Mouse (Mus musculus) adrenal gland, adult 8-10 months (tissue): ENCODE measurements at regions not wholly inside any gene's neighbourhood (a gene's known extent, or its start where the extent isn't known, plus 50 kb on each side); places are given as distances from the start of the nearest gene placed in this dataset.
A peak's percentile ranks its signal among the peaks of the same experiment; 100 is the strongest.

Source experiments
- DNase-seq: peaks from one replicate; pipeline ENCODE4 v3.0.0; 2022

DNA sequence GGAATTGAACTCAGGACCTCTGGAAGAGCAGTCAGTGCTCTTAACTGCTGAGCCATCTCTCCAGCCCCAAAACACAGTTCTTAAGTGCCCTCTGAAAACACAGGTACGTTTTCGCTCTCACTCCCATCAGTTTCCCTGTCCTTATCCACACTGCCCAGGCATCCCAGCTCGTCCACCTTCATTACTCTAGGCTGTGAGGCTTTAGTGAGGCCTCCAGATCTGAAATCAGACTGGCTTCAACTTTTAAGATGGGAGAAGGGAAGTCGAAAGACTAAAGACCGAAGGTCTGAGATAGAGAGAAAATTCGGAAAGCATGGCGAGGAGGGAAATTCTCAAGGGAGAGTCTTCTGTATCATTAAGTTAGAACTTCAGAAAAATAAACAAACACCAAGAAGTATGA, 54.8 kb upstream of the Tet2 start:
- no peak for DNase-seq

GRCm38 (mm10) chr3:133600447-133601220, 55.7 kb upstream of the Tet2 start:
- peak; percentile 75 for DNase-seq

DNA sequence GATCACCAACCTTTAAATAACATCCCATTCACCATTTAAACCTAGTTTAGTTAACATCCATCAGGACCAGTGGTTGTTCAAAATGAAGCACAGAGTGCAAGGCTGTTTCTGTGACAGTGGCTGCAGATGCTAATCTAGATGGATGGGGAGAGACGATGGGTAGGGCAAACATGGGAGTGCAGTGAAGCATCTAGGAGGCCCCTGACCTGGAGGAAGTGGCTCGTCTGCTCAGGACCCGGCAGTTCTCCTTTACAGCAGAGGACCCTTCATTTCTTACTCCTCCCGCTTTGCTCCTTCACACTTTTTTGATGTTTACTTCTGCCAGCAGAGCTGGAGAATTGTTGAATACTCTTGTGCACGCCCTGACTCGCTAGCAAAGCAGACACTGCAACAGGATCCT, 60.5 kb upstream of the Tet2 start:
- no peak for DNase-seq

DNA sequence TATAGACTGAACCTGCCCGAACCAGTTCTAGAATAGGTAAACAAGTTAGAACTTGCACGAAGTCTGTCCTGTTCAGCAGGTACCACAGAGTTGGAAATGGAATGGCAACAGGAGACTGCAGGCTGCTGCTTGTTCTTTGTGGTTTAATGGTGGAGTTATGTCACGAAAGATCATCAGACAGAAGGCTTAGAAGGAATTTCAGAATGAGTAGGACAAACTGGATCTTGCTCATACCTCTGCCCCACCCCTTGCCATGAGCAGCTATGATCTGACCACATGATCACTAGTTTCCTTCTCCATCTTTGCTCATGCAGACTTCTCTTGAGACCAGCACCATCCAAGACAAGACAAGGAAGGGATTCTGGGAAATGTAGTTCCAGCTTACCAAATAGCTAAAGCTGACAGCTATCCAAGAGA, 63.9 kb upstream of the Tet2 start:
- DNase-seq = no peak

DNA sequence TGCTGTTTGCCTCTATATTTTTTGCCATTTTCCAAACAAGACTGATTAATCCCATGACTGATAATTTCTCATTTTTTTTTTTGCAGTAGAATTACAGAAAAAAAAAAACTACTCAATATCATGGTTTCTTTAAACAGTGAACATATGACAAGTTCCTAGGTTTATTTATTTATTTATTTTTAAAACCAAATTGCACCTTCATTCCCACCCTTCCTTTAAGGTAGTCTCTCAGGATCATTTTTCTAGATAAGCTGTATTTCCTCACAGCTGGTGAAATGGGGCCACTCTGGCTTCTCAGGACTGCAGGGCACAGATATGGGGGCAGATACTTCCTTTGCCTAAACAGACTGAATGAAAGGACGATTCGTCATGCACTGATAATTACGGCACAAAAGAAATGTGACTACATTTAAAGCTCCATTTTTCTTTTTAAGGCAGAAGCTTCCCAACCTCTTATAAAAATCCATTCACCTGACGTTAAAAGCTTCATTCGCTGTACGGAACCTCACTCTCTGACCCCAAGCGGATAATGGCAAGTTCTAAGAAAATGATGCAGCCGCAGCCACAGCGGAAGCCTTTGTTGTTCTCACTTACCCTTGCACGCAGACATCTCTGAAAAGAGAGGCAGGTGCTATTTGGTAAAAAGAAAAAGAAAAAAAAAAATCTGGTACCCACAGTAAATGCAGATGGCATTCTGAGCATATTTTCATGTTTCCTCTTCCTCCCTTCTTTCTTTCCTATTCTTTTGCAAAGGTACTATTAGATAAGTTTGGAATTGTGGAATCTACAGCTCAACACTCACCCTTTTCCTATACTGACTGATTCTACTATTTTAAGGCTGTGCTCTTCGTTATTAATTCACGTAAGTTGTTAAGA, 69.1 kb upstream of the Tet2 start:
- DNase-seq = no peak

- DNase-seq = no peak
These were observed 69.9 kb upstream of the Tet2 start for GRCm38 (mm10) chr3:133614712-133615426.

- no peak for DNase-seq
These were observed 72.1 kb upstream of the Tet2 start for GRCm38 (mm10) chr3:133617036-133617435.

DNA sequence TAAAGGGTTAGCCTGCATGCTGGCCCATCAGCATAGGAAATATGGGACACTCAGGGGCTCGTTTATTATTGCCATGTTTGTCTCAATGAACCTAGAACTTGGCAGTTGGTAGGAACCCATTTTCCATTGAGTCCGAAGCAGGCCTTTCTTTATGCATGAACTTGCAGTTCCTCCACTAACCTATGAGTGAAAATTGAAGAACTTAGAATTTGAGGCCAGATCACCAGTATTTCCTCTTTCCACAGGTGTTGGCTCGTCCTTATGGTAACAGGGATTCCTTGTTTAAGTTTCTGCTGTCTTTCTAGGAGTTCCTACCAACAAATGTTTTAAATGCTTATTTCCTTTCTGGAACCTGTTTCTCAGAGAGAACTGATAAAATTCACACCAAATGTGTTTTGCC, 73.6 kb upstream of the Tet2 start:
- DNase-seq = no peak

GRCm38 (mm10) chr3:133623201-133623744, 78.3 kb upstream of the Tet2 start:
- DNase-seq = peak; percentile 76

DNA sequence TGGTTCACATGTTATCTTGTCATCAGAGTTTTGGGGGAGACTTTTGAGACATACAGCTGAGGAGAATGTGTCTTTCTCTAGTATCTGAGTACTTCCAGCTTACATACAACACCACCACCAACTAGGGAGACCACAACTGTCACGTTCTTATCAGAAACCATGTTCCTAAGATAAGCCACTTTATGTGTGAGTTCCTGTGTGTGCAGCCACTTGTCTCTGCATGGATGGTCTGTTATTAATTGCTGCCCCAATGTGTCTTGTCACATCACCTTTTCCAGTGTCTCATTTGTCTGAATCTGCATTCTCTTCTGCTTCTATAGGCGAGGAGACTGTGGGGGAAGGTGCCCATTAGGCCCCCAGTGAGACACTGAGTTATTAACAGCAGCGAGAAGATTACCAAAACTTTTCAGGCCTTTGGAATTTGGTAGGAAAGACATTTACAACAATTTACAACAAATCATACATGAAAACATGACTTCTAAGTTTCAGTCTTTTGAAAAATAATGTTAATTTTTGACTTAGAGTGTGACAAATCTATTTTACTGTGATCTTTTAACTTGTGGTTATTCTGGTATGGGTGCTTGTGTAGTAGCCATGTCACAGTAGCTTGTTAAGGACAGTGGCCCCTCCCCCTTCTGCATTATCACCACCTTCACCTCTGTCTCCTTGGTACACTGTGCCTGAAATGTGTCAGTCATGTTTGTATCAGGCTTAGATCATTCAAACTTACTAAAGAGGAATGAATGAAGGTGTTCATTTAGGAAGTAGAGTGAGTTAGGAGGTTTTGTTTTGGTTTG, 79.3 kb upstream of the Tet2 start:
- no peak for DNase-seq

DNA sequence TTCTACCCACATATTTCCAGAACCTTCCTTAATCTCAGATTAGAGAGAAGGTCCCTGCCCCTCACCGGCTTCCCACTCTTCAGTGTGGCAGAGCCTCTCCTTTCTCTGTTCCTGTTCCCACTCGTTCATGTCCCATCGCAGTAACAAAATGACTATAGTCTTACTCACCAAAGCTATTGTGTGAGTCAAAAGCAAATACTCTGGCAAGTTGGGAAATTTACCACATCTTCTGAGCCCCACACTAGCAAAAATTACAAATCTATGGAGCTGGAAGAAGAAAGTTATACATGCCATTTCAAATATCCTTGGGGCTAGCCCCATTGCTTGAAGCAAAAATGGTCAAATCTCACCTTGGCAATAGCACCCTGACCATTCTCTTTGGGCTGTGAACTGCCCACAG, 80.1 kb upstream of the Tet2 start:
- DNase-seq = no peak

GRCm38 (mm10) chr3:133626442-133626841, 81.5 kb upstream of the Tet2 start:
- peak; percentile 42 for DNase-seq

GRCm38 (mm10) chr3:133627116-133627844, 82.3 kb upstream of the Tet2 start:
- DNase-seq = no peak

DNA sequence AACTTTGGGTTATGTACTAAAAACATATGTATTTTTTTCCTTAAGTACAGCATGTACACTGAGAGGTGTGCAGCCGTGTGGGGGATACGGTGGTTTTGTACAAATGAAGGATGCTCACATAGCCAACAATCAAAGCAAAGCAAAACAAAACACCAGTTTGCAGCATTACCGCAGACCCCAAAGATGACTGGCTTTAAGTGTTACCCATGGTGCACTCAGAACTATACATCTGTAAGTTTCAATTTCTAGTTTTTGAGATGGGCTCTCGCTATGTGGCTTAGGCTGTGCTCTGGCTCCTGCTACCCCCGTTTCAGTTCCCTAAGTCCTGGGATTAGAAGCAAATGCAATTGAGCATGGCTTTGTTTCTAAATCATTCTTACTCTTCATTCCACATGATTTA, 89.4 kb upstream of the Tet2 start:
- no peak for DNase-seq

- DNase-seq = no peak
These were observed 100.7 kb upstream of the Tet2 start for GRCm38 (mm10) chr3:133645604-133646003.

GRCm38 (mm10) chr3:133646449-133647059, 101.6 kb upstream of the Tet2 start:
- DNase-seq = no peak

DNA sequence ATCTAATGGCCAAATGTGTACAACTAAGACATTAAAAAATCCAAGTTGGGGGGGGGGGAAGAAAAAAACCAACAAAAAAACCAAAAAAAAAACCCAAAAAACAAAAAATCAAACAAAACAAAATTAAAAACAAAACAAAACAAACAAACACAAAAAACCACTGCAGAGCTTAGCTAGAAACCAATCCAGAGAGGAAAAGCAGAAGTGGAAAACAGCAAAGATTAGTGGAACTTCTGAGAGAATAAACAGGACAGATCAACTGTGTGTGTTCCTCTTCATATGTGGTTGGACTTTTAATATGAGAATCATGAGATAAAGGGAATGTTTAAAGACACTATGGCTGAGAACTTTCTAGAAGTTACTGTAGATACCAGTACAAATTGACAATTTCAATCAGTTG, 105.1 kb upstream of the Tet2 start:
- DNase-seq = no peak

- DNase-seq = no peak
These were observed 107.1 kb upstream of the Tet2 start for GRCm38 (mm10) chr3:133651996-133652395.

DNA sequence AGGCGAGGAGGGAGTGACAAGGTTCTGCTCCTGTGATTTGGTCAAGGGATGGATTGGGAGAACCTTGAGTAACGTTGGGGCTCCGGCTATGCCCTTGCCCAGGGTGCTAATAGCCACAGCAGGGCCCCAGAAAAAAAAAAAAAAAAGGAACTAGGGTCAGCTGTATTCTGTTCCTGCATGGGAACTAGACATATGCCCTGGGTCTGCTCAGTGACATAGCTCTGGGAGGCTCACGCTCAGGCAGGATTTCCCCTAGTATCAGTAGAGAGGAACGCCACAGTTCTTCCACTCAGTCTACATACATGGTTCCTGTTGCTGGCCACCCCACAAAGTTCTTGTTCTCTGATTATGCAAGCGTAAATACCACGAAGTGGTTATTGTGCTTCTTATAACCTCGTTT, 114.8 kb upstream of the Tet2 start:
- no peak for DNase-seq

- no peak for DNase-seq
These were observed 116.4 kb upstream of the Tet2 start for GRCm38 (mm10) chr3:133661303-133661702.

GRCm38 (mm10) chr3:133664914-133665313, 120.0 kb upstream of the Tet2 start:
- DNase-seq = no peak
